Comparison of ENCODE assay signal across 21 mouse cellular contexts in genomic region chr13:33823421-33823820, GRCm38 (mm10). TPM values are rescaled to one million over a fixed set of nuclear protein-coding genes. Genes with fewer than 3 reads are reported as not detected.
DNase-seq lines count a peak whose midpoint lies in the region.
"Had no signal": no experiment of that assay in that cellular context is flagged by ENCODE, and none has a peak within 500 bp of the region (broad histone marks: within the 10 kb centered on the region; RNA-seq: fewer than 3 reads in every experiment).

No protein-coding gene starts in this region.

- peak; percentile 14 for DNase-seq in adrenal gland, adult 8-10 months
- no peak for DNase-seq in adrenal gland, postnatal 4 days (ENCODE audit: low spot score in 2 of 2)
- peak; percentile 7 for DNase-seq in kidney, adult 9 months
- DNase-seq in kidney, postnatal 25 days = no peak
- DNase-seq in Muller cell, postnatal 12 days (ENCODE audit: inconsistent ontology term) = peak; percentile 2
- DNase-seq in adrenal gland, postnatal 36 days = peak; percentile 0 to 13
- DNase-seq in right cerebral cortex, adult 2 months (ENCODE audit: low spot score in 2 of 2) = no peak
- DNase-seq: cerebellum, adult 11-12 months; cerebellum, adult 8-10 months; cerebellum, postnatal 10 days; cerebellum, postnatal 36 days; embryo, embryonic 11 days; gastrocnemius, postnatal 10 days; gastrocnemius, postnatal 36 days; heart, adult 2 months; heart, postnatal 14 days; heart, postnatal 4 days had no signal

RNA-seq across cellular contexts. Expression of gene Serpinb6e, which starts 19.8 kb away (rescaled TPM):
- total RNA-seq in adrenal gland, adult 8-10 months (2022) = not detected
- not detected for total RNA-seq in adrenal gland, postnatal 4 days (2021)
- total RNA-seq in adrenal gland, postnatal 36 days (2021) = not detected
- total RNA-seq: gastrocnemius, adult 18-20 months; gastrocnemius, postnatal 10 days; gastrocnemius, postnatal 36 days; granulocyte monocyte progenitor cell, adult 5-6 weeks; heart, adult 2 months; heart, postnatal 14 days; heart, postnatal 4 days; hindbrain, postnatal 0 days; MEL had no signal

Comparison
In these comparisons a context has a peak if more than half of its experiments do, and no peak if none do; other contexts are left out.
1. DNase-seq: peak in adrenal gland, adult 8-10 months (single experiment), kidney, adult 9 months (single experiment), Muller cell, postnatal 12 days (single experiment) and adrenal gland, postnatal 36 days (2 of 2); none in adrenal gland, postnatal 4 days (0 of 2), kidney, postnatal 25 days (0 of 2) and right cerebral cortex, adult 2 months (0 of 2).